Mouse (Mus musculus) liver, postnatal 0 days (tissue): ENCODE measurements around the gene Tns1.

Experiments
- CTCF ChIP-seq: sonication (generic); IDR thresholded peaks from 2 replicates; pipeline ENCODE4 v1.5.1; 2016; ENCODE audit warnings: antibody characterized with exemption, low read depth
- EP300 ChIP-seq: IDR thresholded peaks from 2 replicates; pipeline ENCODE4 v1.6.1; 2016; ENCODE audit warnings: antibody characterized with exemption, low read depth, mild to moderate bottlenecking

DNA sequence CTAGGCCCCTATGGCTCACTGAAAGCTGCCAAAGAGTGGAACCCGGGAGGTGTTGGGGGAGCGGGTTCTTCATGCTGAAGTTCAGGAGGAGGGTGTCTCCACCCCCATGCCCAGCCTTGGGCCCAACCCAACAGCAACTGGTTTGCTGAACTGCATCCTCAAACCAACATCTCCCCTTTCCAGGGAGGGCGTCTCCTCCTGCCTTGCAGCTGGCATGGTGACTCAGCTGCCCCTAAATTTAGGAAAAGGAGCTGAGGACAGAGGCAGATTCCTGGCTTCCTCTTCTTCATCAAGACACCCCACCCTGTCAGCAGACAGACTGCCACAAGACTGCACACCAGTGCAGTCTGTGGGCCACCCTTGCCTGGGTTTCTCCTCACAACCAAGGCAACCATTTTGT lies 173.1 kb downstream of the Tns1 start:
- TF ChIP-seq CTCF (no peak), EP300 (no peak)
